Mouse (Mus musculus) testis, adult 2 months (tissue): ENCODE measurements around the gene 1110051M20Rik. TPM values are rescaled to one million over a fixed set of nuclear protein-coding genes. Genes with fewer than 3 reads are reported as not detected.

ENCODE experiments used
- H3K27ac ChIP-seq: fragments of 200-500 bp; 2 replicates; pipeline ENCODE4 v1.5.1; 2012; ENCODE audit warnings: low read depth, low read length; ENCODE audit not compliant: control insufficient read depth, insufficient read depth
- H3K27me3 ChIP-seq: fragments of 200-500 bp; 2 replicates; pipeline ENCODE4 v1.6.1; 2012; ENCODE audit warnings: mild to moderate bottlenecking, low read length, moderate library complexity; ENCODE audit not compliant: control insufficient read depth, insufficient read depth
- H3K36me3 ChIP-seq: fragments of 200-500 bp; 2 replicates; pipeline ENCODE4 v1.6.1; 2012; ENCODE audit warnings: mild to moderate bottlenecking, low read length; ENCODE audit not compliant: control insufficient read depth, insufficient read depth
- H3K4me1 ChIP-seq: fragments of 200-500 bp; 2 replicates; pipeline ENCODE4 v1.6.1; 2012; ENCODE audit warnings: low read length; ENCODE audit not compliant: control insufficient read depth, insufficient read depth
- H3K4me3 ChIP-seq: fragments of 200-500 bp; 2 replicates; pipeline ENCODE4 v1.5.1; 2012; ENCODE audit warnings: low read depth, mild to moderate bottlenecking, low read length, moderate library complexity, mixed read lengths; ENCODE audit not compliant: control insufficient read depth
- CTCF ChIP-seq: fragments of 200-500 bp; IDR thresholded peaks from 2 replicates; pipeline ENCODE4 v1.5.1; 2012; ENCODE audit warnings: low read depth, mild to moderate bottlenecking, inconsistent platforms, low read length, moderate library complexity; ENCODE audit not compliant: control insufficient read depth, insufficient read depth, insufficient replicate concordance
- POLR2A ChIP-seq: fragments of 200-500 bp; IDR thresholded peaks from 2 replicates; pipeline ENCODE4 v1.6.1; 2012; ENCODE audit warnings: low read depth, mild to moderate bottlenecking, inconsistent platforms, low read length, moderate library complexity; ENCODE audit not compliant: control insufficient read depth
- polyA plus RNA-seq: library from polyadenylated mRNA; depleted of rRNA; stranded (reverse); fragments of >200 nt; gene quantifications from 2 replicates; pipeline ENCODE4 v1.2.3, GENCODE M21; 2012

1110051M20Rik gene
- polyA plus RNA-seq, 1 experiment, result 91.7 TPM

DNA sequence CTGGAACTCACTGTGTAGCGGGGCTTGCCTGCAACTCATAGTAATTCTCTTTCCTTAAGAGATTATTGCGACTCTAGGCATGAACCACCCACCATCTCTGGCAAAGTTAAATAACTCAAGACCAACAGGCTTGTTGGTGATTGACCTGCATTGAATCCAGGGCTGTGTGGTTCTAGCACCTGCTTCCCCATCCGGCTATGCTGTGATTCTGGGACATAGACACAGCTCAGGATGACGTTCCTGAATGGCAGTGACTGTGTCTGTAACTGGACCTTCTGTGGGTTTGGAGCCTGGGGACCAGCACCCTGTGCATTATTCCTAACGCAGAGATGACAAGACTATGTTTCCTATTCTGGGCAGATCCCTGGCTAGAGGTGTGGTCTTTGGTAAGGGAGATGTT lies 148.6 kb downstream of the 1110051M20Rik start:
- TF ChIP-seq CTCF, result no peak
- TF ChIP-seq POLR2A, result no peak

DNA sequence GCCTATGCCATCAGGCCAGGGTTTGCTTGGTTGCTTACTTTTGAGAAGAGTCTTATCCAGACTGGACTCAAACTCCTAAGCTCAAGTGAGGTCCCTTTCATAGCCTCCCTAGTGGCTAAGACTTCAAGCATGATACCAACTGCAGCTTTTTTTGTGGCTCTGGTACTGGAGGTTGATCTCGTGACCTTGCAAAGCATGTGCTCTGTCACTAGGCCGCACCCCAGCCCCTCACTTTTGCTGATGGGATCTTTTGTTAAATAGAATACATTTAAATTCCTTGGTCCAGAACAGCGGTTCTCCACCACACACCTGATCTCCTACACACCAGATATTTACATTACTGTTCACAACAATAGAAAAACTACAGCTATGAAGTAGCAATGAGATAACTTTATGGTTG lies 150.3 kb downstream of the 1110051M20Rik start:
- TF ChIP-seq CTCF (no peak), POLR2A (no peak)
- Histone ChIP-seq H3K27ac (no peak overlapping the region), H3K4me1 (peaks cover 5% of the 10 kb centered on the region; the same call in 1 of the 2 replicates), H3K4me3 (no peak overlapping the region), H3K36me3 (no peaks in the 10 kb centered on the region), H3K27me3 (no peaks in the 10 kb centered on the region)

More for the DNA sequence above, 148.6 kb downstream of the 1110051M20Rik start:
- Histone ChIP-seq H3K27ac (no peak overlapping the region), H3K4me3 (no peak overlapping the region), H3K4me1 (peaks cover 5% of the 10 kb centered on the region; the same call in 1 of the 2 replicates), H3K27me3 (no peaks in the 10 kb centered on the region), H3K36me3 (no peaks in the 10 kb centered on the region)

DNA sequence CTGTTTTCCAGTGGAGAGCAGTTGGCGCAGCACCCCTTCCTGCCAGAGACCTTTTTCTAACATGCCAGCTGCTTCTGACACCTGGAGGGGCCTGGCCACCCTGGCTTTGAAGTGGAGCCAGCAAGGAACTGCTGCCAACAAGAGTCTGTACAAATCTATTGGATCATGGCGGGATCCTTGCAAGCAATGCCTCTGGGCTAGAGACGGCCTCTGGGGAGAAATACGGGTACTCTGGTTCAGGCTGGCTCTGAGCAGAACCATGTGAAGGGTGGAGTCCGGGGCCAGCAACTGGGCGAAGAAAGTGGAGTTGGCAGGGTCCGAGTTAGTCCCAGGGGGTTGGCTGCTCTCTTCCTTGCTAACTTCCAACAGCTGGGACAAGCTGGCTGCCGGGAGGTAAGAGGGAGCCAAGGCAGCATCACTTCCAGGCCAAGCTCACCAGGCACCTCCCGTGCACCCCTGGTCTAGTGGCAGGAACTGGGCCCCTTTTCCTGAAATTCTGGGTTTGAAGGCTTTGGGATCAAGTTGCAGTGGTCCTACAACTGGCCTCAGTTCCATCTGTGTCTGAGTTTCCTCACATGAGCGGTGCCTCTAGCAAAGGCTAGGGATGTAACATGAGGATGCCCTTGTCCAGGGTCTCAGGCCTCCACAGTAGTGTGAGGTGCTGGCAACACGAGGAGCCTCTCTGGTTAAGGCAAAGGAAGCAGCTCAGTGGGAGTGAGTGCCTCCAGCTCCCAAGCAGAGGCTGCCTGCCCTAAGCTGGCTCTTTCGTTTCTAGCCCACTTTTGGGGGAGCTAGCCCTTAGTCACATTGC lies 153.1 kb downstream of the 1110051M20Rik start:
- peaks cover 5% of the 10 kb centered on the region; the same call in 1 of the 2 replicates for H3K4me1 ChIP-seq
- TF ChIP-seq POLR2A (no peak), CTCF (no peak)
- no peaks in the 10 kb centered on the region for H3K27me3 ChIP-seq
- H3K36me3 ChIP-seq, result no peaks in the 10 kb centered on the region
- no peak overlapping the region for H3K4me3 ChIP-seq
- H3K27ac ChIP-seq, result peak overlapping the region; percentile 6; the same call in 1 of the 2 replicates

DNA sequence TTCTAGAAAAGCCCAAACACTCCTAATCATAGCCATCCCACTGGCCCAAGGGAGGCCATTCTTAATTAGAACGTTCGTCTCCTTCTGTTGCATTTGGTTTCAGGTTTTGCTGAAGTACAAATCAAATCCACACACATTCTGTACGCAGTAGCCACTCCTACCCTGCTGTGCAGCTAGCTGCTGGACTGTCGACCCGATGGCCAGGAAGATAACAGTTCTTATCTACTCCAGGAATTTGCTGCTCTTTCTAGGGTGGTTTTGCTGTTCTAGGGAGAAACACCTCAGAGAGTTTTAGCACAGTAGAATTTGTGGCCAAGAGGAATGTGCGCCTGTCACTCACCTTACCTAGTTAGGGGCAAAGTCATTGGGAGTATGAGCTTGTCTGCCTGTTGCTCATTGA lies 156.9 kb downstream of the 1110051M20Rik start:
- no peaks in the 10 kb centered on the region for H3K27me3 ChIP-seq

DNA sequence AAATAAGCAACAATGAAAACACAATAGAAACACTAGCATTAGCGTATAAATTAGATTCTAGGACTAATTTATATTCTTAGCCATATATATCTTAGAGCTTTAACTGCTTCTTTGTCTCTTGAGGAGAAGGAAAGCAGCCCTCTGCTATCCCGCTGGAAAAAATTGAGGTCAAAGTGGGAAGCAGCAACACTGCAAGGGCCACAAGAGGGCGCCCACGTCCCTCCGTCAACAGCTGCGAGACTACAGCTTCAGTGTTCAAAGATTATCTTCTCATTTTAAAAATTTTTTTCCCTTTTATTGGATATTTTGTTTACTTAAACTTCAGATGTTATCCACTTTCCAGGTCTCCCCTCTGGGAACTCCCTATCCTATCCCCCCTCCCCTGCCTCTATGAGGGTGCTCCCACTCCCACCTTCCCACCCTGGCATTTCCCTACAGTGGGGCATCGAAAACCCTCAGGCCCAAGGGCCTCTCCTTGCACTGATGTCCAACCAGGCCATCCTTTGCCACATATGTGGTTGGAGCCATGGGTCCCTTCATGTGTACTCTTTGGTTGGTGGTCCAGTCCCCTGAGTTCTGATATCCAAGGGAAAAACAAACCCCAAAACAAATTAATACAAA lies 158.5 kb downstream of the 1110051M20Rik start:
- Histone ChIP-seq H3K27me3 (no peaks in the 10 kb centered on the region), H3K27ac (no peak overlapping the region), H3K36me3 (no peaks in the 10 kb centered on the region), H3K4me3 (no peak overlapping the region), H3K4me1 (no peaks in the 10 kb centered on the region; the same call in 1 of the 2 replicates)
- TF ChIP-seq CTCF, result peak; percentile 71; the same call in 1 of the 2 replicates
- no peak for TF ChIP-seq POLR2A

More for the DNA sequence above, 156.9 kb downstream of the 1110051M20Rik start:
- Histone ChIP-seq H3K4me3 (no peak overlapping the region), H3K36me3 (no peaks in the 10 kb centered on the region), H3K27ac (no peak overlapping the region), H3K4me1 (peaks cover 5% of the 10 kb centered on the region; the same call in 1 of the 2 replicates)
- TF ChIP-seq CTCF (no peak), POLR2A (no peak)

DNA sequence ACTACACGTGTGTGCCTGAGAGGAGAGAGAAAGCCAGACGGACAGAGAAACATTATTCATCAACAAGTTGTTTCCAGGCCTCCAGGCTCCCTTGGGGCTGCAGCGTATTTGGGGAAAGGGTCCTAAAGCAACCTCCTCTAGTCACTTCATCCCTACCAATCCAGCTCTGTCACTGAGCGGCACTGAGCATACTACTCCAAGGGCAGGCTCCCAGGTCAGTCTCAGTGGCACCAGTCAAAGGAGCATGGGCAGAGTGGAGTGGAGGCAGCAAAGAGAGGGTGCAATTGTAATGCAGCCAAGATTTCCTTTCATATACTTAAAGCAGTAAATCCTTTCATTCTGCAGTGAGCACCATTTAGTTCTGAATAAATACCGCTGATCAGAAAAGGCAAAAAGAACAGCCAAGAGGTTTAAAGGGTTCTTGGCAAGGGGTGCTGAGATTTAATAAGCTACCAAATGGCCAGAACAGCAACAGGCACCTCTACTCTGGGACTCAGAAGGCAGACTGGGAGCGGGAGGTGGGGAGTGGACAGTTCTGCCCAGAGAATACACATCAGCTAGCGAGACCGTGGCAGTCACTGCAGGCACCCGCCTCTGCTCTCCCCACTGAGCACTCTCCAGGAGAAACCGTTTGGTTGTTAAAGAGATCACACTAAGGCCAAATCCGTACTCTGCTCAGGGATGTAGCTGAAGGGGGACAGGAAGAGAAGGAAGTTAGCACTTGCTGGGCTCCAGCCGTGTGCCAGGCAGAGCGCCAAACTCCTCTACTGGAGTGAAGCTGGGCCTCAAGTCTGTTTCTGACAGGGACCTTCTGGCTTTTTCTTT lies 159.9 kb downstream of the 1110051M20Rik start:
- H3K36me3 ChIP-seq, result no peaks in the 10 kb centered on the region
- H3K4me3 ChIP-seq, result no peak overlapping the region
- H3K27ac ChIP-seq, result no peak overlapping the region
- no peak for TF ChIP-seq POLR2A
- no peak for TF ChIP-seq CTCF
- no peaks in the 10 kb centered on the region; the same call in 1 of the 2 replicates for H3K4me1 ChIP-seq
- H3K27me3 ChIP-seq, result no peaks in the 10 kb centered on the region
